Mouse (Mus musculus) embryonic facial prominence, embryonic 11.5 days (tissue): ENCODE data around the gene Ckap4. TPM values are rescaled to one million over a fixed set of nuclear protein-coding genes. Genes with fewer than 3 reads are reported as not detected.

Experiments used
- ATAC-seq: fragments of 200-750 bp; cut with Nextera tagmentation; replicated peaks from 2 replicates; pipeline ENCODE4 v1.8.0; 2017; ENCODE audit warnings: low read depth; ENCODE audit not compliant: insufficient number of reproducible peaks, low FRiP score, low TSS enrichment
- DNase-seq: peaks from one replicate; pipeline ENCODE4 v3.0.0-alpha.2; 2015; ENCODE audit warnings: low spot score
- H3K27ac ChIP-seq: fragments of 300-500 bp; sonication (generic); replicated peaks from 2 replicates; pipeline ENCODE4 v1.5.1; 2014; ENCODE audit warnings: mild to moderate bottlenecking, low read depth, low read length, control low read depth
- H3K27me3 ChIP-seq: fragments of 300-500 bp; sonication (generic); 2 replicates; pipeline ENCODE4 v1.6.1; 2014; ENCODE audit warnings: mild to moderate bottlenecking, low read length, moderate library complexity, mixed read lengths; ENCODE audit not compliant: control insufficient read depth, insufficient read depth
- H3K36me3 ChIP-seq: fragments of 300-500 bp; sonication (generic); replicated peaks from 2 replicates; pipeline ENCODE4 v1.6.1; 2014; ENCODE audit warnings: low read depth, mild to moderate bottlenecking, low read length, moderate library complexity, mixed read lengths; ENCODE audit not compliant: control insufficient read depth, insufficient read depth
- H3K4me1 ChIP-seq: fragments of 300-500 bp; sonication (generic); 2 replicates; pipeline ENCODE4 v1.6.1; 2014; ENCODE audit warnings: low read length, mixed read lengths; ENCODE audit not compliant: control insufficient read depth, insufficient read depth
- H3K4me2 ChIP-seq: fragments of 300-500 bp; sonication (generic); 2 replicates; pipeline ENCODE4 v1.6.1; 2014; ENCODE audit warnings: low read depth, mild to moderate bottlenecking, control low read depth, low read length, moderate library complexity
- H3K4me3 ChIP-seq: fragments of 300-500 bp; sonication (generic); 2 replicates; pipeline ENCODE4 v1.5.1; 2014; ENCODE audit warnings: low read depth, low read length, control low read depth
- H3K9ac ChIP-seq: fragments of 300-500 bp; sonication (generic); replicated peaks from 2 replicates; pipeline ENCODE4 v1.6.1; 2014; ENCODE audit warnings: mild to moderate bottlenecking, control low read depth, low read length
- H3K9me3 ChIP-seq: fragments of 300-500 bp; sonication (generic); replicated peaks from 2 replicates; pipeline ENCODE4 v1.6.1; 2016; ENCODE audit warnings: mild to moderate bottlenecking, low read length, inconsistent platforms, mixed read lengths; ENCODE audit not compliant: control insufficient read depth
- WGBS: fragments of 180-500 bp; shearing (Covaris S2); extraction: QIAGEN DNeasy Blood & Tissue Kit; methylation state at CpG from one replicate; pipeline ENCODE4 v1.1.7; 2014; 5-methylcytosine and 5-hydroxymethylcytosine counted together
- polyA plus RNA-seq: library from polyadenylated mRNA; unstranded; fragments of >200 nt; fragmentation: Nextera tagmentation; extraction: Ambion mirVana; gene quantifications from 2 replicates; pipeline ENCODE4 v1.2.1, GENCODE M21; 2014

The Ckap4 gene
- polyA plus RNA-seq, 1 experiment from 2014 or later = 82.1 TPM

- DNase-seq = no peak
- Histone ChIP-seq H3K9me3 (no peaks in the 10 kb centered on the region), H3K27ac (no peak overlapping the region), H3K4me3 (no peak overlapping the region), H3K4me1 (no peaks in the 10 kb centered on the region; the same call in 1 of the 2 replicates), H3K9ac (no peak overlapping the region), H3K27me3 (no peaks in the 10 kb centered on the region), H3K36me3 (no peaks in the 10 kb centered on the region), H3K4me2 (no peak overlapping the region)
- no peak for ATAC-seq
- WGBS = 65% methylated on average over 4 of the region's 4 CpGs
Observed at GRCm38 (mm10) chr10:84477045-84477612, 56.7 kb downstream of the Ckap4 start.

Other genes with a start within 250 kb of the Ckap4 start
- 3.5 and 4.6 TPM in 2 replicates for gene Nuak1, start 93.5 kb downstream of the Ckap4 start, polyA plus RNA-seq
- 8.5 and 9.7 TPM in 2 replicates for gene Tcp11l2, start 42.6 kb upstream of the Ckap4 start, polyA plus RNA-seq
- gene Polr3b, start 88.2 kb upstream of the Ckap4 start, polyA plus RNA-seq = 19.6 and 20.1 TPM in 2 replicates
- gene Rfx4, start 222.0 kb upstream of the Ckap4 start, polyA plus RNA-seq = 4.8 and 5.2 TPM in 2 replicates